Mouse (Mus musculus) midbrain, postnatal 0 days (tissue): Measurements from ENCODE around the gene Bcas1. TPM values are rescaled to one million over a fixed set of nuclear protein-coding genes. Genes with fewer than 3 reads are reported as not detected.

Source experiments
- ATAC-seq: fragments of 200-750 bp; cut with Nextera tagmentation; 2 replicates; pipeline ENCODE4 v1.8.0; 2017; ENCODE audit warnings: moderate number of reproducible peaks, mild to moderate bottlenecking, moderate TSS enrichment, moderate library complexity; ENCODE audit not compliant: low FRiP score
- DNase-seq: peaks from one replicate; pipeline ENCODE4 v3.0.0-alpha.2; 2015; ENCODE audit warnings: low spot score
- H3K27ac ChIP-seq: fragments of 300-500 bp; sonication (generic); 2 replicates; pipeline ENCODE4 v1.5.1; 2014; ENCODE audit warnings: low read depth, mild to moderate bottlenecking, low read length, mixed read lengths
- H3K27me3 ChIP-seq: fragments of 300-500 bp; sonication (generic); 2 replicates; pipeline ENCODE4 v1.6.1; 2014; ENCODE audit warnings: low read length, control low read depth, mixed read lengths; ENCODE audit not compliant: insufficient read depth
- H3K36me3 ChIP-seq: fragments of 300-500 bp; sonication (generic); 2 replicates; pipeline ENCODE4 v1.6.1; 2014; ENCODE audit warnings: low read length, control low read depth, mixed read lengths; ENCODE audit not compliant: insufficient read depth
- H3K4me1 ChIP-seq: fragments of 300-500 bp; sonication (generic); 2 replicates; pipeline ENCODE4 v1.6.1; 2014; ENCODE audit warnings: mild to moderate bottlenecking, control low read depth, antibody characterized with exemption, low read length, mixed read lengths; ENCODE audit not compliant: insufficient read depth
- H3K4me2 ChIP-seq: fragments of 300-500 bp; sonication (generic); 2 replicates; pipeline ENCODE4 v1.6.1; 2014; ENCODE audit warnings: low read depth, mild to moderate bottlenecking, low read length, mixed read lengths; ENCODE audit not compliant: poor library complexity, severe bottlenecking
- H3K4me3 ChIP-seq: fragments of 300-500 bp; sonication (generic); 2 replicates; pipeline ENCODE4 v1.5.1; 2014; ENCODE audit warnings: low read depth, mild to moderate bottlenecking, low read length, moderate library complexity
- H3K9ac ChIP-seq: fragments of 300-500 bp; sonication (generic); replicated peaks from 2 replicates; pipeline ENCODE4 v1.6.1; 2014; ENCODE audit warnings: mild to moderate bottlenecking, low read length, moderate library complexity, mixed read lengths; ENCODE audit not compliant: poor library complexity, severe bottlenecking
- H3K9me3 ChIP-seq: fragments of 300-500 bp; sonication (generic); 2 replicates; pipeline ENCODE4 v1.6.1; 2016; ENCODE audit warnings: low read length, control low read depth
- CTCF ChIP-seq: IDR thresholded peaks from 2 replicates; pipeline ENCODE4 v1.5.1; 2016; ENCODE audit warnings: antibody characterized with exemption, mild to moderate bottlenecking
- WGBS: fragments of 180-500 bp; shearing (Covaris S2); extraction: QIAGEN DNeasy Blood & Tissue Kit; methylation state at CpG from one replicate; pipeline ENCODE4 v1.1.7; 2014; 5-methylcytosine and 5-hydroxymethylcytosine counted together
- polyA plus RNA-seq: library from polyadenylated mRNA; unstranded; fragments of >200 nt; fragmentation: Nextera tagmentation; extraction: Ambion mirVana; gene quantifications from 2 replicates; pipeline ENCODE4 v1.2.1, GENCODE M21; 2015
- total RNA-seq: library from RNA; depleted of rRNA; stranded (reverse); fragments of >200 nt; gene quantifications from 2 replicates; pipeline ENCODE4 v1.2.3, GENCODE M21; 2014

The Bcas1 gene
- total and polyA plus RNA-seq, 2 experiments from 2014 or later = 7.5 to 9.6 TPM

- no peak for ATAC-seq
- Histone ChIP-seq H3K4me2 (no peak overlapping the region), H3K27me3 (no peaks in the 10 kb centered on the region), H3K27ac (no peak overlapping the region), H3K36me3 (no peaks in the 10 kb centered on the region), H3K4me3 (no peak overlapping the region), H3K9me3 (no peaks in the 10 kb centered on the region), H3K9ac (no peak overlapping the region), H3K4me1 (no peaks in the 10 kb centered on the region)
- no peak for DNase-seq
- no peak for TF ChIP-seq CTCF
- 92% methylated on average over 6 of the region's 6 CpGs for WGBS
Measured at GRCm38 (mm10) chr2:170351847-170352246, 75.8 kb downstream of the Bcas1 start.

- Histone ChIP-seq H3K4me1 (no peaks in the 10 kb centered on the region), H3K27me3 (no peaks in the 10 kb centered on the region), H3K36me3 (no peaks in the 10 kb centered on the region), H3K9me3 (no peaks in the 10 kb centered on the region), H3K27ac (no peak overlapping the region), H3K4me3 (no peak overlapping the region), H3K4me2 (no peak overlapping the region), H3K9ac (no peak overlapping the region)
- WGBS = 80% methylated on average over 5 of the region's 5 CpGs
- ATAC-seq = no peak; the same call in 1 of the 2 replicates
- TF ChIP-seq CTCF = no peak
- no peak for DNase-seq
Measured at GRCm38 (mm10) chr2:170349784-170350183, 77.9 kb downstream of the Bcas1 start.

- Histone ChIP-seq H3K36me3 (no peaks in the 10 kb centered on the region), H3K27me3 (no peaks in the 10 kb centered on the region), H3K4me2 (no peak overlapping the region), H3K9me3 (no peaks in the 10 kb centered on the region), H3K27ac (no peak overlapping the region), H3K4me3 (no peak overlapping the region), H3K9ac (no peak overlapping the region), H3K4me1 (no peaks in the 10 kb centered on the region)
- 87% methylated on average over 19 of the region's 19 CpGs for WGBS
- ATAC-seq = no peak
- no peak for TF ChIP-seq CTCF
- no peak for DNase-seq
Measured at GRCm38 (mm10) chr2:170349096-170349495, 78.5 kb downstream of the Bcas1 start.

GRCm38 (mm10) chr2:170347131-170347765 lies 80.4 kb downstream of the Bcas1 start:
- Histone ChIP-seq H3K9ac (no peak overlapping the region), H3K27ac (no peak overlapping the region), H3K9me3 (no peaks in the 10 kb centered on the region), H3K36me3 (no peaks in the 10 kb centered on the region), H3K4me1 (no peaks in the 10 kb centered on the region), H3K4me3 (no peak overlapping the region), H3K4me2 (no peak overlapping the region), H3K27me3 (no peaks in the 10 kb centered on the region)
- peak; percentile 87 for TF ChIP-seq CTCF
- ATAC-seq = no peak
- 34% methylated on average over 8 of the region's 8 CpGs for WGBS
- peak; percentile 64 for DNase-seq

GRCm38 (mm10) chr2:170345410-170345793 lies 82.2 kb downstream of the Bcas1 start:
- Histone ChIP-seq H3K4me3 (no peak overlapping the region), H3K4me1 (no peaks in the 10 kb centered on the region), H3K36me3 (no peaks in the 10 kb centered on the region), H3K27ac (no peak overlapping the region), H3K9ac (no peak overlapping the region), H3K9me3 (no peaks in the 10 kb centered on the region), H3K4me2 (no peak overlapping the region), H3K27me3 (no peaks in the 10 kb centered on the region)
- ATAC-seq (no peak), DNase-seq (no peak)
- TF ChIP-seq CTCF = no peak
- WGBS = 27% methylated on average over 5 of the region's 5 CpGs

- no peaks in the 10 kb centered on the region for H3K9me3 ChIP-seq
- TF ChIP-seq CTCF = no peak
- H3K9ac ChIP-seq = no peak overlapping the region
- no peak for DNase-seq
- H3K4me3 ChIP-seq = no peak overlapping the region
- peak overlapping the region; percentile 62; the same call in 1 of the 2 replicates for H3K27ac ChIP-seq
- H3K36me3 ChIP-seq = no peaks in the 10 kb centered on the region
- 25% methylated on average over 18 of the region's 18 CpGs for WGBS
- no peak for ATAC-seq
- H3K4me1 ChIP-seq = no peaks in the 10 kb centered on the region
- no peak overlapping the region for H3K4me2 ChIP-seq
- H3K27me3 ChIP-seq = no peaks in the 10 kb centered on the region
Measured at GRCm38 (mm10) chr2:170344502-170345409, 82.9 kb downstream of the Bcas1 start.
